Mouse (Mus musculus): ENCODE results near the gene Avpi1. TPM values are rescaled to one million over a fixed set of nuclear protein-coding genes. Genes with fewer than 3 reads are reported as not detected.
"Not testable (repeated sequence)": the region's sequence is repeated elsewhere in the genome, so short reads cannot be mapped to it uniquely, and the experiment has no call there.

Avpi1 gene
- total RNA-seq, 2 experiments from 2014 or later = 16.0 to 18.4 TPM

DNA sequence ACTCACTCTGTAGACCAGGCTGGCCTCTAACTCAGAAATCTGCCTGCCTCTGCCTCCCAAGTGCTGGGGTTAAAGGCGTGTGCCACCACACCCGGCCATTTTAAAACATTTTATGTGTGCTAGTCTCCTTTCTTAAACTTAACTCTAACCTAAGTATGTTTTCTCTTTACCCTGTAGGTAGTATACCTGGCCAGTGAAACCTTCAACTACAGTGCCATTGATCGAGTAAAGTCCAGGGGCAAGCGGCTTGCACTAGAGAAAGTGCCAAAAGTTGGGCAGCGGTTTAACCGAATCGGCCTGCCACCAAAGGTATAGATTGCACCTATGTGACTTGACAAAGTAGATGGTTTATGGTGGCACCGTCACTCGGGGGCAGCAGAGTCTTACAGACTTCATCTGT is 24.2 kb downstream of the Avpi1 start:
- DNase-seq = no peak

GRCm38 (mm10) chr19:42099406-42099805 is 29.5 kb downstream of the Avpi1 start:
- no peak for DNase-seq

DNA sequence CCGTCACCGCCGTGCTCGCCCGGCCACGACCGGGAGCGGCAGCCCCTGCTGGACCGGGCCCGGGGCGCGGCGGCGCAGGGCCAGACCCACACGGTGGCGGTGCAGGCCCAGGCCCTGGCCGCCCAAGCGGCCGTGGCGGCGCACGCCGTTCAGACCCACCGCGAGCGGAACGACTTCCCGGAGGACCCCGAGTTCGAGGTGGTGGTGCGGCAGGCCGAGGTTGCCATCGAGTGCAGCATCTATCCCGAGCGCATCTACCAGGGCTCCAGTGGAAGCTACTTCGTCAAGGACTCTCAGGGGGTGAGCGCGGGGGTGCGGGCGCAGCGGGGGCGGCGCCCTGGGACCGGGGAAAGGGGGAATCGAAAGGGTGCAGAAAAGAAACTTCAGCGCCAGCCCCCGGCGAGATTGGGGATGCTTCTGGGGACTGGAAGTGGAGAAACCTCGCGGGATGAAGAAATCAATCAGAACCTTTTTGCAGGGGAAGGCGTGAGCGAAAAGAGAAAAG is 38.2 kb downstream of the Avpi1 start:
- no peak for DNase-seq

- peak; percentile 99 for DNase-seq
These were observed 38.9 kb downstream of the Avpi1 start, which contains the start of gene Pi4k2a for GRCm38 (mm10) chr19:42089748-42090595. Pi4k2a (plus strand) TSS chr19:42090470.

- DNase-seq = peak; percentile 36 to 49
These were observed 39.6 kb downstream of the Avpi1 start for GRCm38 (mm10) chr19:42089103-42089747.

- peak; percentile 92 to 93 for DNase-seq
These were observed 42.7 kb downstream of the Avpi1 start, which contains the start of gene Morn4 for GRCm38 (mm10) chr19:42086166-42086565. Morn4 (minus strand) TSS chr19:42086357.

DNA sequence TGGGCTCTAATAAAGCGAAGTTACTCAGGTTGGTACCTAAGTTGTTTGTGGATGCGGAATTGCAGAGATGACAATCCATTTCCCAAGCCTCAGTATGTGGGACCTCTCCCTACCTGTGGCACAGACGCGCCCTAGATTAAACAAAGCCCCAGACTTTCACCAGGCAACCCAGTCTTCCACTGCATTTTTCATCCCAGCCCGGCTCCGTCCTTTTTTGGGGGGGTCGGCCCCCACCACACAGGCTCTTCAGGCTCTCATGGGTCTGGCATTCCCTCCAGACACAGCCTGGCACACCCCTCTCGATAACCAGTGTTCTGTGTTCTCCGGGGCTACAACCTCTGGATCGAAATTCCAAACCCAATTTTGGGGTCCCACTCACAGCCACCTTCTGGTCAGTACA is 43.2 kb downstream of the Avpi1 start:
- DNase-seq = no peak

DNA sequence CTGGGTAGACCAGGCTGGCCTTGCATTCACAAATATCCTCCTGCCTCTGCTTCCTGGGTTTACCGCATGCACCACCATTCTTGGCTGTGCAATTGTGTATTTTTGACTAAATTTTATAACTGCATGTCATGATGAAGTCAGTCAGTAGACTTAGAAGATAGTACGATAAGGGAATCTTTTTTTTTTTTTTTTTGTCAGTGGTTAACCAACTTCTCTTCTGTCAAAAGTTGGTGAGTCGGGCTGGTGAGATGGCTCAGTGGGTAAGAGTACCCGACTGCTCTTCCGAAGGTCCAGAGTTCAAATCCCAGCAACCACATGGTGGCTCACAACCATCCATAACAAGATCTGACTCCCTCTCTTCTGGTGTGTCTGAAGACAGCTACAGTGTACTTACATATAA is 47.2 kb downstream of the Avpi1 start:
- DNase-seq = not testable (repeated sequence)

DNA sequence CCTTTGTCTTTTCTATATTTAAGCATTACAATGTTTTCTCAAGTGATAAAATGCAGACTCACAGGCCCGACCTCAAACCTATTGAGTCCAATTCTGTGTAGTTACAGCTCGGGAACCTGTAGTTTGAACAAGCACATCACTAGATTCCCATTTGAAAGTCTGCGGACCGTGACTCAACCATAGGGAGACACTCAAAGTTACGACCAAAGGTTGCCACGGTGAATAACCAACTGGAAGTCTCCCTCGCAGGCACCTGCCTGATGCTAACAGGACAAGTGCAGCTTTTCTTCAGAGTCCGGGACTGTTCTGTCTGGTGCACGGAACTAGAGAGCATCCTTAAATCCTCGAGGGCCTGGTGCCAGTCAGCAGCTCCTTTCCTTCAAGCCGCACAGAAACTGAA is 48.4 kb downstream of the Avpi1 start:
- DNase-seq = no peak

- no peak for DNase-seq
These were observed 48.9 kb downstream of the Avpi1 start for GRCm38 (mm10) chr19:42079950-42080349.

DNA sequence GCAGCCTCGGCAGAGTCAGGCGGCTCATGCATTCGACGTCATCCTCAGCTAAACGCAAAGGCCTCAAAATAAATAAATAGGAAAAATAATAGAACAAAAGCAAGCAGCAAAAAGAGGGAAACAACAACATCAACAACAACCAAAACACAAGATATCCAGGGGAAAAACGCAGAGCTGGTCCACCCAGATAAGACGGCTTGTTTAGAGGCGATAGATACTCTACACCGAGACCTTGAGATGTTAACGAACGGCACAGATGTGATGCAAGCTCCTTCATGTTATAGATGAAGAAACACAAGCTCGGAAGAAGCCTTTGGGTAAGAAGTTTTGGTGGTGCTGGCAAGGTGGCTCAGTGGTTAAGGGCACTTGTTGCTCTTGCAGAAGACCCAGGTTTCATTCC is 49.9 kb downstream of the Avpi1 start:
- DNase-seq = no peak

DNA sequence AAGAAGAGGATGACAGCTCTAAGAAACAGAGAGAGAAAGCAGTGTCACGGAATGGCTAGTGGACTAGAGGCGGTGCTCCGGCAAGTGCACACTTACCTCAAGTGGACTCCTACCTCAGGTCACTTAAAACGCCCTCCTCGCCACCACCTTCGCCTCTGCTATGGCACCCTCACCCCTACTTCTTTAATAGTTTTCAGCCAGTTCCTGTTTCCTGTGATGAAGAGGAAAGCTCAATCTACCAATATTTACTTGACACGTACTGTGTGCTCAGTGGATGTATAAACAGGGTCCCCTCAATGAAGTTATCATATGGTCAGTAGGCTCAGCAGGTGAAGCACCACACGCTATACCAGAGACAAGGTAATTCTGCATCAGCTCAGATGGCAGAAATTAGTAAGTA is 50.3 kb downstream of the Avpi1 start:
- DNase-seq = no peak

DNA sequence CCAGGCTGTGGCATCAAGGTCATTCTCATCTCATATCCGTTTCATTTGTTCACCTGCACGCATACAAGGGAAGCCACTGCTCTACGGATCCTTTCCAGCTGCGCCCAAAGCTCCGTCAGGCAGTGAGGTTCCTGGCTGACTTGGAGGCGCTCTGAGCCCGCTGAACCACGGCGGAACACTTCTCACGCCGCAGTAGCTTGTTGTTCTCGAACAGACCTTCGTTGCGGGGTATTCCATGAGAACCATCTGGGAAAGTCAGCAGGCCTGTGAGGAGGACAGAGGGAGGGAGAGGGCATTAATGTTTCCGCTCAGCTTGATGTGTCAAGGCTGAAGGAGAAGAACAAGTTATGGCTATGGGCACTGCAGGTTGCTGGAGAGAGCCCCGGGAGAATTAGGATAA is 52.9 kb downstream of the Avpi1 start:
- DNase-seq = no peak

- DNase-seq = no peak
These were observed 53.8 kb downstream of the Avpi1 start for GRCm38 (mm10) chr19:42075051-42075450.

Other genes starting within 250 kb of the Avpi1 start
- gene Rrp12, start 232.9 kb downstream of the Avpi1 start, total RNA-seq (2021) = 10 to 100 TPM; 34.7 to 35.5 TPM
- 100 to 1,000 TPM; 507 to 547 TPM for gene Pgam1, start 217.1 kb downstream of the Avpi1 start, total RNA-seq (2021)
- gene Exosc1, start 195.6 kb downstream of the Avpi1 start, total RNA-seq (2021) = 10 to 100 TPM; 27.0 to 29.5 TPM
- gene Zdhhc16, start 195.6 kb downstream of the Avpi1 start, total RNA-seq (2021) = 10 to 100 TPM; 41.9 to 45.0 TPM
- 10 to 100 TPM; 31.8 to 37.0 TPM for gene Mms19, start 147.9 kb downstream of the Avpi1 start, total RNA-seq (2021)
- gene Ubtd1, start 147.3 kb downstream of the Avpi1 start, total RNA-seq (2021) = 10 to 100 TPM; 13.4 to 14.5 TPM
- gene Ankrd2, start 93.1 kb downstream of the Avpi1 start, total RNA-seq (2021) = not detected
- 1 to 10 TPM; 5.8 to 8.7 TPM for gene Hoga1, start 83.4 kb downstream of the Avpi1 start, total RNA-seq (2021)
- gene 4933411K16Rik, start 76.8 kb downstream of the Avpi1 start, total RNA-seq (2021) = 1 to 10 TPM; 2.0 to 2.8 TPM
- 10 to 100 TPM; 63.5 to 69.2 TPM for gene Morn4, start 42.7 kb downstream of the Avpi1 start, total RNA-seq (2021)
- 10 to 100 TPM; 60.3 to 69.8 TPM for gene Pi4k2a, start 38.6 kb downstream of the Avpi1 start, total RNA-seq (2021)
- gene Marveld1, start 18.3 kb upstream of the Avpi1 start, total RNA-seq (2021) = 1 to 10 TPM; 5.5 to 7.1 TPM
- gene Zfyve27, start 34.9 kb upstream of the Avpi1 start, total RNA-seq (2021) = 100 to 1,000 TPM in 1 of 2 experiments, 10 to 100 TPM in 1; 88.2 to 105 TPM
- under 1 TPM; 0.17 to 0.20 TPM for gene Sfrp5, start 73.2 kb upstream of the Avpi1 start, total RNA-seq (2021)
- gene Golga7b, start 118.5 kb upstream of the Avpi1 start, total RNA-seq (2021) = 10 to 100 TPM; 63.7 to 66.8 TPM

Data from layer of hippocampus, postnatal 36 days (tissue).